Mouse (Mus musculus) large intestine, adult 2 months (tissue): ENCODE data around the gene Scml4. TPM values are rescaled to one million over a fixed set of nuclear protein-coding genes. Genes with fewer than 3 reads are reported as not detected.

Source experiments
- DNase-seq: peaks from one replicate; pipeline ENCODE4 v3.0.0-alpha.2; 2012; ENCODE audit warnings: low read depth, low spot score
- WGBS: fragments of 180-500 bp; shearing (Covaris S2); methylation state at CpG from one replicate; pipeline ENCODE4 v1.1.7; 2018; 5-methylcytosine and 5-hydroxymethylcytosine counted together
- polyA plus RNA-seq: library from polyadenylated mRNA; depleted of rRNA; stranded (reverse); fragments of >200 nt; gene quantifications from 2 replicates; pipeline ENCODE4 v1.2.3, GENCODE M21; 2012; rRNA removed

Scml4 gene
- polyA plus RNA-seq, 1 experiment, result 11.3 TPM

- no peak for DNase-seq
- 79% methylated on average over 4 of the region's 4 CpGs for WGBS
These were observed 146.4 kb downstream of the Scml4 start for GRCm38 (mm10) chr10:43006534-43006933.

GRCm38 (mm10) chr10:43008116-43008515, 147.9 kb downstream of the Scml4 start:
- 61% methylated on average over 11 of the region's 11 CpGs for WGBS

More at GRCm38 (mm10) chr10:43008116-43008515, 147.9 kb downstream of the Scml4 start:
- DNase-seq, result no peak

Other genes with a start within 250 kb of the Scml4 start
- 9.2 and 10.1 TPM in 2 replicates for gene Sec63, start 98.9 kb upstream of the Scml4 start, polyA plus RNA-seq